Mouse (Mus musculus) ES-E14 (cell line): Measurements from ENCODE around the gene Cdc42bpg. TPM values are rescaled to one million over a fixed set of nuclear protein-coding genes. Genes with fewer than 3 reads are reported as not detected.

Experiments
- DNase-seq: peaks from one replicate; pipeline ENCODE4 v3.0.0-alpha.2; 2013; ENCODE audit warnings: low read depth, low spot score
- H3K27ac ChIP-seq: 2 replicates; pipeline ENCODE4 v1.5.1; 2012; ENCODE audit warnings: low read depth, mild to moderate bottlenecking, low read length, moderate library complexity, mixed read lengths; ENCODE audit not compliant: poor library complexity, insufficient read depth, severe bottlenecking
- H3K36me3 ChIP-seq: 2 replicates; pipeline ENCODE4 v1.6.1; 2012; ENCODE audit warnings: mild to moderate bottlenecking, low read length, moderate library complexity, mixed read lengths; ENCODE audit not compliant: control insufficient read depth, poor library complexity, insufficient read depth, severe bottlenecking
- H3K4me1 ChIP-seq, 2 experiments: fragments of 150-350 bp in 1 of 2; sonication (generic) in 1 of 2; 2 replicates each; pipeline ENCODE4 v1.6.1; 2012; ENCODE audit warnings: low read length in 2 of 2, mild to moderate bottlenecking in 1 of 2, mixed read lengths in 1 of 2; ENCODE audit not compliant: control insufficient read depth in 2 of 2, insufficient read depth in 2 of 2, poor library complexity in 1 of 2
- H3K4me3 ChIP-seq, 2 experiments: fragments of 150-350 bp in 1 of 2; sonication (generic) in 1 of 2; 2 replicates each; pipeline ENCODE4 v1.5.1; 2012; ENCODE audit warnings: low read length in 2 of 2, low read depth in 1 of 2, mild to moderate bottlenecking in 1 of 2, mixed read lengths in 1 of 2; ENCODE audit not compliant: insufficient read depth in 1 of 2, poor library complexity in 1 of 2, severe bottlenecking in 1 of 2
- H3K9ac ChIP-seq: 2 replicates; pipeline ENCODE4 v1.6.1; 2012; ENCODE audit warnings: low read depth, mild to moderate bottlenecking, low read length, mixed read lengths; ENCODE audit not compliant: poor library complexity, insufficient read depth, severe bottlenecking
- H3K9me3 ChIP-seq: fragments of 150-350 bp; sonication (generic); 2 replicates; pipeline ENCODE4 v1.6.1; 2012; ENCODE audit warnings: low read depth, mild to moderate bottlenecking, low read length; ENCODE audit not compliant: control insufficient read depth, insufficient read depth
- CHD2 ChIP-seq: IDR thresholded peaks from 2 replicates; pipeline ENCODE4 v1.6.1; 2014; ENCODE audit warnings: mild to moderate bottlenecking, low read depth, low read length, inconsistent platforms
- HCFC1 ChIP-seq: IDR thresholded peaks from 2 replicates; pipeline ENCODE4 v1.6.1; 2012; ENCODE audit warnings: low read length, inconsistent platforms, borderline replicate concordance; ENCODE audit not compliant: insufficient read depth
- MAFK ChIP-seq: IDR thresholded peaks from 2 replicates; pipeline ENCODE4 v1.6.1; 2014; ENCODE audit warnings: mild to moderate bottlenecking, low read depth, low read length, inconsistent platforms; ENCODE audit not compliant: insufficient read depth
- ZC3H11A ChIP-seq: IDR thresholded peaks from 2 replicates; pipeline ENCODE4 v1.6.1; 2012; ENCODE audit warnings: low read depth, mild to moderate bottlenecking, inconsistent platforms, low read length, borderline replicate concordance
- ZNF384 ChIP-seq: IDR thresholded peaks from 2 replicates; pipeline ENCODE4 v1.6.1; 2012; ENCODE audit warnings: low read depth, low read length, inconsistent platforms
- in situ Hi-C, 2 experiments: fragments of 600-800 bp; cut with MboI; formaldehyde crosslinking; loops; one replicate each; pipeline ENCODE4 v1.15.1; 2025; ENCODE audit warnings: low sequenced_read_pairs in 2 of 2, inconsistent platforms in 1 of 2; ENCODE audit not compliant: unreplicated experiment in 2 of 2
- total RNA-seq: library from RNA; depleted of rRNA; stranded (reverse); fragments of 300-350 nt; gene quantifications from 2 replicates; pipeline ENCODE4 v1.2.3, GENCODE M21; 2012

Gene Cdc42bpg
- total RNA-seq, 1 experiment: 35.5 TPM

GRCm38 (mm10) chr19:6272053-6272452 is 34.2 kb upstream of the Cdc42bpg start:
- H3K36me3 ChIP-seq: no peaks in the 10 kb centered on the region
- peaks cover 19 to 23% of the 10 kb centered on the region in 2 experiments for H3K4me1 ChIP-seq
- in situ Hi-C loops: no loop called here
- TF ChIP-seq CHD2: no peak
- TF ChIP-seq ZC3H11A: no peak
- TF ChIP-seq MAFK: no peak
- no peak for TF ChIP-seq HCFC1
- no peak for TF ChIP-seq ZNF384
- DNase-seq: no peak
- H3K9ac ChIP-seq: peak overlapping the region; percentile 46; the same call in 1 of the 2 replicates
- peak overlapping the region; percentile 63; the same call in 1 of the 2 replicates for H3K27ac ChIP-seq
- H3K9me3 ChIP-seq: no peaks in the 10 kb centered on the region
- no peak overlapping the region for H3K4me3 ChIP-seq

GRCm38 (mm10) chr19:6272738-6273137 is 33.5 kb upstream of the Cdc42bpg start:
- Histone ChIP-seq H3K4me3 (no peak overlapping the region), H3K9ac (0 out of 2 replicates have a peak overlapping the region, but pooled peaks have one; percentile 15), H3K27ac (no peak overlapping the region), H3K36me3 (no peaks in the 10 kb centered on the region), H3K9me3 (no peaks in the 10 kb centered on the region), H3K4me1 (peaks cover 19 to 25% of the 10 kb centered on the region in 2 experiments)
- no peak for DNase-seq
- TF ChIP-seq HCFC1: no peak
- TF ChIP-seq MAFK: no peak
- no peak for TF ChIP-seq ZC3H11A
- TF ChIP-seq CHD2: no peak
- TF ChIP-seq ZNF384: no peak
- in situ Hi-C loops: no loop called here

GRCm38 (mm10) chr19:6273592-6273991 is 32.7 kb upstream of the Cdc42bpg start:
- TF ChIP-seq CHD2 (no peak), MAFK (no peak), ZNF384 (no peak)
- peaks cover 21 to 25% of the 10 kb centered on the region in 2 experiments for H3K4me1 ChIP-seq
- no peak overlapping the region for H3K27ac ChIP-seq
- no peak overlapping the region for H3K9ac ChIP-seq
- no peak for DNase-seq
- in situ Hi-C loops: no loop called here
- H3K4me3 ChIP-seq: no peak overlapping the region
- no peaks in the 10 kb centered on the region for H3K9me3 ChIP-seq
- no peaks in the 10 kb centered on the region for H3K36me3 ChIP-seq

GRCm38 (mm10) chr19:6273998-6274608 is 32.2 kb upstream of the Cdc42bpg start:
- no peaks in the 10 kb centered on the region for H3K36me3 ChIP-seq
- no peak overlapping the region for H3K4me3 ChIP-seq
- no peak for TF ChIP-seq MAFK
- TF ChIP-seq ZNF384: no peak
- no peak for TF ChIP-seq CHD2
- TF ChIP-seq ZC3H11A: no peak
- no peak for TF ChIP-seq HCFC1
- peaks cover 24 to 25% of the 10 kb centered on the region in 2 experiments for H3K4me1 ChIP-seq
- no peaks in the 10 kb centered on the region for H3K9me3 ChIP-seq
- no peak overlapping the region for H3K9ac ChIP-seq
- DNase-seq: no peak
- H3K27ac ChIP-seq: no peak overlapping the region
- in situ Hi-C loops: no loop called here
